Mouse (Mus musculus): ENCODE results near the gene Gm9887. TPM values are rescaled to one million over a fixed set of nuclear protein-coding genes. Genes with fewer than 3 reads are reported as not detected.

Gene Gm9887
- polyA plus RNA-seq, 1 experiment = 0.36 TPM

DNA sequence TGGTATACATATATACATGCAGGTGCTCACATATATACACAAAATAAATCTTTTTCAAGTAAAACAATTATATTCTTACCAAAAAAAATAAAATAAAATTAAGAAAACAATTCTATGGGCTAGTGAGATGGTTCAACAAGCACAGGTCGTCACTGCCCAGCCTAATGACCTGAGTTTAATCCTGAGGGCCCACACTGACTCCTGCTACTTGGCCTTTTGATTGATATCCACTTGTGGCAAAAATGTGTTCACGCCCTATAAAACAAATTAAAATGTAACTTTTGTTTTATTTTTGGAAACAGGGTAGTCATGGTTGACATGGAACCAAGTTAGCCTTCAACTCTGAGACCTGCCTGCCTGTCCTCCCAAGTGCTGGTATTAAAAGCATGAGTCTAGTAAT lies 22.3 kb downstream of the Gm9887 start:
- DNase-seq (ENCODE audit: low read depth) = no peak
- TF ChIP-seq POLR2A (IDR thresholded peaks at IDR 0.05; ENCODE audit: borderline replicate concordance, extremely low read depth, insufficient read depth, insufficient read length, poor library complexity, severe bottlenecking) (no peak), CTCF (IDR thresholded peaks at IDR 0.05; ENCODE audit: borderline replicate concordance, extremely low read depth, insufficient read depth, insufficient read length) (no peak)

- peak; percentile 57; the same call in 1 of the 2 replicates for TF ChIP-seq CTCF (IDR thresholded peaks at IDR 0.05; ENCODE audit: borderline replicate concordance, extremely low read depth, insufficient read depth, insufficient read length)
- TF ChIP-seq POLR2A (IDR thresholded peaks at IDR 0.05; ENCODE audit: borderline replicate concordance, extremely low read depth, insufficient read depth, insufficient read length, poor library complexity, severe bottlenecking) = no peak
- peak; percentile 34 for DNase-seq (ENCODE audit: low read depth)
Measured at GRCm38 (mm10) chr12:69333547-69333946, 38.7 kb downstream of the Gm9887 start.

DNA sequence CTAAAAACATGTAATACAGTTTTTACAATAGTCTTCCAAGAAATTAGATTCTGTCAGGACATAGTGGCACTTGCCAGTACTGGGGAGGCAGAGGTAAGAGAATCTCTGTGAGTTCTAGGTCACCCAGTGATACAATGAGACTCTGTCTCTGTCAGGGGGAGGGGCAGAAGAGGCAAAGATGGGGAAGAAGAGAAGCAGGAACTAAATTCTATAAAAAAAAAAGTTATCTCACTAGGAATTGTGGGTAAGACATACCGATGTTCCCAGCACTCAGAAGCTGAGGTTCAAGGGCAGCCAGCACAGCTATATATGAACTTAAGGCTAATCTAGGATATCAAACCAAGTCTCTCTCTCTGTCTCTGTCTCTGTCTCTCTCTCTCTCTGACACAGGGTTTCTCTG lies 40.1 kb downstream of the Gm9887 start:
- no peak for DNase-seq (ENCODE audit: low read depth)
- TF ChIP-seq POLR2A (IDR thresholded peaks at IDR 0.05; ENCODE audit: borderline replicate concordance, extremely low read depth, insufficient read depth, insufficient read length, poor library complexity, severe bottlenecking) (no peak), CTCF (IDR thresholded peaks at IDR 0.05; ENCODE audit: borderline replicate concordance, extremely low read depth, insufficient read depth, insufficient read length) (no peak)

DNA sequence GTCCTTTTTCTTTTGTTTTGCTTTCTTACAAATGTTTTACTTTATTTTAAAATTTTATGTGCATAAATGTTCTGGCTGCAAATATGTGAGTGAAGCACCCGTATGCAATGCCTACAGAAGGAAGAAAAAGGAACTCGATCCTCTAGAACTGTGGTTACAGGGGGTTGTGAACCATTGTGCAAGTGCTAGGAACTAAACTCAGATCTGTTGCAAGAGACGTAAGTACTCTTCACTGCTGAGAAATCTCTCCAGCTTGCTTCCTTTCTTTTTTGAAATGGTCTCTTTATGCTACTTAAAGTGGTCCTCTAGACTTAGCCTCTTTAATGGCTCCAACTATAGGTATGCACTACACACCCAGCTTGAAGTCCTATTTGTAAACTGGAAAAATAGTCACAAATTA lies 41.1 kb downstream of the Gm9887 start:
- TF ChIP-seq POLR2A (IDR thresholded peaks at IDR 0.05; ENCODE audit: borderline replicate concordance, extremely low read depth, insufficient read depth, insufficient read length, poor library complexity, severe bottlenecking) (no peak), CTCF (IDR thresholded peaks at IDR 0.05; ENCODE audit: borderline replicate concordance, extremely low read depth, insufficient read depth, insufficient read length) (no peak)
- no peak for DNase-seq (ENCODE audit: low read depth)

Other genes with a start within 250 kb of the Gm9887 start
- 1,659 and 2,656 TPM in 2 replicates for gene Rps29, start 213.3 kb downstream of the Gm9887 start, polyA plus RNA-seq (2012; rRNA removed)
- gene Lrr1, start 203.6 kb downstream of the Gm9887 start, polyA plus RNA-seq (2012; rRNA removed) = 4.9 and 11.2 TPM in 2 replicates
- 318 and 320 TPM in 2 replicates for gene Rpl36al, start 188.4 kb downstream of the Gm9887 start, polyA plus RNA-seq (2012; rRNA removed)
- 16.1 and 19.9 TPM in 2 replicates for gene Mgat2, start 188.3 kb downstream of the Gm9887 start, polyA plus RNA-seq (2012; rRNA removed)
- gene Gm49383, start 175.4 kb downstream of the Gm9887 start, polyA plus RNA-seq (2012; rRNA removed) = 4.1 and 5.7 TPM in 2 replicates
- 4.6 and 5.7 TPM in 2 replicates for gene Dnaaf2, start 174.0 kb downstream of the Gm9887 start, polyA plus RNA-seq (2012; rRNA removed)
- gene Gm49384, start 168.2 kb downstream of the Gm9887 start, polyA plus RNA-seq (2012; rRNA removed) = 5.1 and 5.5 TPM in 2 replicates
- gene Pole2, start 144.3 kb downstream of the Gm9887 start, polyA plus RNA-seq (2012; rRNA removed) = 7.8 and 14.5 TPM in 2 replicates
- 4.9 and 5.3 TPM in 2 replicates for gene Klhdc1, start 131.3 kb downstream of the Gm9887 start, polyA plus RNA-seq (2012; rRNA removed)
- gene Klhdc2, start 75.8 kb downstream of the Gm9887 start, polyA plus RNA-seq (2012; rRNA removed) = 206 and 232 TPM in 2 replicates
- gene Nemf, start 15.3 kb downstream of the Gm9887 start, polyA plus RNA-seq (2012; rRNA removed) = 31.3 and 35.9 TPM in 2 replicates
- 67.8 and 72.2 TPM in 2 replicates for gene Arf6, start 308 bp downstream of the Gm9887 start, polyA plus RNA-seq (2012; rRNA removed)
- gene Vcpkmt, start 210.6 kb upstream of the Gm9887 start, polyA plus RNA-seq (2012; rRNA removed) = 16.2 and 17.1 TPM in 2 replicates